Mouse (Mus musculus): ENCODE measurements around the gene 3830406C13Rik. TPM values are rescaled to one million over a fixed set of nuclear protein-coding genes. Genes with fewer than 3 reads are reported as not detected.

The 3830406C13Rik gene
- polyA plus RNA-seq, 1 experiment = 8.7 TPM

DNA sequence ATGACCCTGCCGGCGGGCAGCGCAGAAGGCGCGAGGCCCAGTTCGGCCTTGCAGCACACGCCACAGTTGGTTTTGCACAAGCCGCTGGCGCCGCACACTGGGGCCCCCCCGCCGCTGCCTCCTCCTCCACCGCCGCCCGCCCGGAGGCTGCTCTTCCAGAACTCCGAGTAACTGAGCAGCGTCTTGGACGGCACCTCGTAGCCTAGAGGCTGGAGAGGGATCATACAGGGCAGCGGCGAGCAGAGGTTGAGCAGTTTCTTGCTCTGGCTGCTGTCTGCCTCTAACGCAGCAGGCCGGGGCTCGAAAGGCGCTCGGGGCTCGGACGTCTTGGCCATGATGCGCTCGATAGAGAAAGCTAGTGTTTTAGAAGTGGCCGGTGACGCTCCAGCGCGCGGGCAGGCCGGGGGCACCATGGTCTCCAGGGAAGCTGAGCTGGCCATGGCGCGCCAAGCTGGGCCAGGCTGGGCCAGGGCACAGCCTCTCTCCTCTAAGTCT lies 60.8 kb downstream of the 3830406C13Rik start:
- Histone ChIP-seq H3ac (ENCODE audit: control insufficient read depth, insufficient read length) (no peak overlapping the region), H3K4me3 (no peak overlapping the region), H3K36me3 (ENCODE audit: control insufficient read depth, insufficient read depth) (no peaks in the 10 kb centered on the region), H3K4me2 (ENCODE audit: low read depth) (no peak overlapping the region), H3K27me3 (ENCODE audit: control insufficient read depth, insufficient read depth, insufficient read length) (peaks cover 60% of the 10 kb centered on the region), H3K79me2 (ENCODE audit: control insufficient read depth, insufficient read depth) (no peaks in the 10 kb centered on the region)
- no peak for TF ChIP-seq REST (IDR thresholded peaks at IDR 0.05; ENCODE audit: insufficient read depth, insufficient read length)
- TF ChIP-seq POLR2AphosphoS2 (IDR thresholded peaks at IDR 0.05; ENCODE audit: insufficient read length, low read depth) = no peak
- no peak for TF ChIP-seq MAX (IDR thresholded peaks at IDR 0.05; ENCODE audit: low read depth)
- TF ChIP-seq TCF12 (IDR thresholded peaks at IDR 0.05; ENCODE audit: insufficient read depth, poor library complexity, severe bottlenecking) = no peak
- TF ChIP-seq CEBPB (IDR thresholded peaks at IDR 0.05; ENCODE audit: insufficient read depth, poor library complexity, severe bottlenecking) = no peak
- no peak for TF ChIP-seq USF1 (IDR thresholded peaks at IDR 0.05; ENCODE audit: low read depth)
- TF ChIP-seq TCF3 (IDR thresholded peaks at IDR 0.05; ENCODE audit: insufficient read length, low read depth) = no peak
- no peak for TF ChIP-seq SRF (IDR thresholded peaks at IDR 0.05; ENCODE audit: control insufficient read depth, insufficient read length, low read depth)
- no peak for TF ChIP-seq POLR2A (IDR thresholded peaks at IDR 0.05; ENCODE audit: insufficient read length, low read depth)
- TF ChIP-seq E2F4 (IDR thresholded peaks at IDR 0.05; ENCODE audit: insufficient read depth) = no peak
- TF ChIP-seq MYOD1 (IDR thresholded peaks at IDR 0.05; ENCODE audit: control insufficient read depth in 1 of 3, insufficient read length in 2 of 3, low read depth in 2 of 3) = no peak
- TF ChIP-seq MYOG (IDR thresholded peaks at IDR 0.05; ENCODE audit: control insufficient read depth in 1 of 3, insufficient read depth in 1 of 3, insufficient read length in 2 of 3, low read depth in 2 of 3) = no peak

DNA sequence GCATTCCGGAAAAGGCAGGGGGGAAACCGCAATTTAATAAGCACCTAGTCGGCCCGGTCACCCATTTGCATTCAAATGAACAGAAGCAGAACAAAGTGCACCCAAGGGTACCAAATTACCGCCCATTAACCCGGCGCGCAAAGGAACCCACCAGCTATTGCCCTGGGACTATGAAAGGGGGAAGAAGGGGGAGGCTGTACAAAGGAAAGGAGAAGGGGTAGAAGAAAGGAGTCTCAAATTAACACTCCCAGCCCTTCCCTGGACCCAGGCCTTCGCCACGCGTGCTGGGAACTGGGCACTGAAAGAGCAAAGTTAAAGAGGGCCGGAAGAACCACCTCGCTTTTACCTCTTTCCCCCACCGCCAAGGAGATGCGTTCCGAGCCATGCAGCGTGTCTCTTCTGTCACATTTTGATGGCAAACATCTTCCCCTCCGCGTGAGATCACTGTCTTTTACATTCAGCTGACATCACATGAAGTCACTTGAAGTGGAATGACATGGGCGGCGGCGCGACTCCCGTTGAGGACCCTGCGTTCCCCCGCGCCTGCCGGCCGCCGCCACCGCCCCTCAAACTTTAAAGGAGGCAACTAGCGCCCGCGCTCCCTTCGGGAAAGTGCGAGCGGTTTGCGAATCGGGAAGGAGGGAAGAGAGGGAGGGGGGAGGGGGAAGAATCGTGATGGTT lies 61.4 kb downstream of the 3830406C13Rik start:
- no peak overlapping the region for H3ac ChIP-seq (ENCODE audit: control insufficient read depth, insufficient read length)
- no peaks in the 10 kb centered on the region for H3K79me2 ChIP-seq (ENCODE audit: control insufficient read depth, insufficient read depth)
- H3K4me2 ChIP-seq (ENCODE audit: low read depth) = no peak overlapping the region
- TF ChIP-seq POLR2AphosphoS2 (IDR thresholded peaks at IDR 0.05; ENCODE audit: insufficient read length, low read depth) = no peak
- TF ChIP-seq MAX (IDR thresholded peaks at IDR 0.05; ENCODE audit: low read depth) = no peak
- TF ChIP-seq E2F4 (IDR thresholded peaks at IDR 0.05; ENCODE audit: insufficient read depth) = no peak
- no peak for TF ChIP-seq CEBPB (IDR thresholded peaks at IDR 0.05; ENCODE audit: insufficient read depth, poor library complexity, severe bottlenecking)
- TF ChIP-seq TCF12 (IDR thresholded peaks at IDR 0.05; ENCODE audit: insufficient read depth, poor library complexity, severe bottlenecking) = no peak
- TF ChIP-seq MYOG (IDR thresholded peaks at IDR 0.05; ENCODE audit: control insufficient read depth in 1 of 3, insufficient read depth in 1 of 3, insufficient read length in 2 of 3, low read depth in 2 of 3) = no peak
- TF ChIP-seq USF1 (IDR thresholded peaks at IDR 0.05; ENCODE audit: low read depth) = no peak
- no peak for TF ChIP-seq SRF (IDR thresholded peaks at IDR 0.05; ENCODE audit: control insufficient read depth, insufficient read length, low read depth)
- TF ChIP-seq MYOD1 (IDR thresholded peaks at IDR 0.05; ENCODE audit: control insufficient read depth in 1 of 3, insufficient read length in 2 of 3, low read depth in 2 of 3) = no peak
- no peak for TF ChIP-seq POLR2A (IDR thresholded peaks at IDR 0.05; ENCODE audit: insufficient read length, low read depth)
- no peak for TF ChIP-seq REST (IDR thresholded peaks at IDR 0.05; ENCODE audit: insufficient read depth, insufficient read length)
- no peak for TF ChIP-seq TCF3 (IDR thresholded peaks at IDR 0.05; ENCODE audit: insufficient read length, low read depth)
- peaks cover 63% of the 10 kb centered on the region for H3K27me3 ChIP-seq (ENCODE audit: control insufficient read depth, insufficient read depth, insufficient read length)
- H3K36me3 ChIP-seq (ENCODE audit: control insufficient read depth, insufficient read depth) = no peaks in the 10 kb centered on the region
- H3K4me3 ChIP-seq = no peak overlapping the region

DNA sequence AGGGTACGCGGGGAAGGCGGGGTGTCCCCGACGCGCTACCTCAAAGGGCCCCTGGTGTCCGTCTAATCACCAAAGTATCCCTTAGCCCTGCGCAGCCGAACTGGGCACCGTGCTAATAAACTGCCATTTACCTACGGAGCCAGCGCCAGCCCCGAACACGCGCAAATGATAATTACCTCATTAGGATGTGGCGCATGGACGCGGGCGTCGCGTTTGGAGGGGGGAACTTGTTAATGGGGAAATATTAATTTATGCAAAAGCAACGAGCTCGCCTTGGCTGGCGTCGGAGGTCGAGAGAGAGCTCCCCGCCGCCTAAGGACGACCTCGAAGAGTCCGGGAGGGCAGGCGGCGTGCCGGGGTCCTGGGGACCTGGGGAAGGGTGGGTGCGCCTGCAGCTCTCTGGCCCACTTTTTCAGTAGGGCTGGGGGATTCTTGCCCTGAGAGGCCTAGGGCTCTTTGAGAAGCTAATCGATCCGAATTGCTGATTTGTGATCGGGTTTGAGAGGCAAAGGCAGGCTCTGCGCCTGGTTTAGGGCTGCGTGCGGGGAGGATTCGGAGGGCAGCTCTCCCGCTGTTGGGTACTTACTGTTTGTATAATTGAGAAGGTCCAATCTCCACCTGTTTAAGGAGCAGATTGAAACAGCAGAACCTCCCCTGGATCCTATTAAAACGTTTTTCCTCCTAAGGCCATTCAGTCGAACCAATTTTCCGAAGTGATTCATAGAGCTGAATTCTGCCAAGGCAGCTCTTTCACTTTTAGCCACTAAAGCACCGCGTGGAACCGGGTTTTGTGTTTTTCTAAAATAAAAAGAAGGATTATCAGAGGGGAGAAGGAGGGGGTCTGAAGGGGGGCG lies 62.3 kb downstream of the 3830406C13Rik start:
- Histone ChIP-seq H3K4me2 (ENCODE audit: low read depth) (no peak overlapping the region), H3ac (ENCODE audit: control insufficient read depth, insufficient read length) (no peak overlapping the region), H3K4me3 (no peak overlapping the region), H3K79me2 (ENCODE audit: control insufficient read depth, insufficient read depth) (no peaks in the 10 kb centered on the region), H3K36me3 (ENCODE audit: control insufficient read depth, insufficient read depth) (no peaks in the 10 kb centered on the region), H3K27me3 (ENCODE audit: control insufficient read depth, insufficient read depth, insufficient read length) (peaks cover 64% of the 10 kb centered on the region)
- no peak for TF ChIP-seq TCF12 (IDR thresholded peaks at IDR 0.05; ENCODE audit: insufficient read depth, poor library complexity, severe bottlenecking)
- no peak for TF ChIP-seq REST (IDR thresholded peaks at IDR 0.05; ENCODE audit: insufficient read depth, insufficient read length)
- TF ChIP-seq MAX (IDR thresholded peaks at IDR 0.05; ENCODE audit: low read depth) = no peak
- TF ChIP-seq MYOD1 (IDR thresholded peaks at IDR 0.05; ENCODE audit: control insufficient read depth in 1 of 3, insufficient read length in 2 of 3, low read depth in 2 of 3) = no peak
- TF ChIP-seq TCF3 (IDR thresholded peaks at IDR 0.05; ENCODE audit: insufficient read length, low read depth) = no peak
- no peak for TF ChIP-seq E2F4 (IDR thresholded peaks at IDR 0.05; ENCODE audit: insufficient read depth)
- no peak for TF ChIP-seq MYOG (IDR thresholded peaks at IDR 0.05; ENCODE audit: control insufficient read depth in 1 of 3, insufficient read depth in 1 of 3, insufficient read length in 2 of 3, low read depth in 2 of 3)

GRCm38 (mm10) chr14:12346865-12347600 lies 63.1 kb downstream of the 3830406C13Rik start:
- no peaks in the 10 kb centered on the region for H3K79me2 ChIP-seq (ENCODE audit: control insufficient read depth, insufficient read depth)
- TF ChIP-seq USF1 (IDR thresholded peaks at IDR 0.05; ENCODE audit: low read depth) = no peak
- TF ChIP-seq TCF12 (IDR thresholded peaks at IDR 0.05; ENCODE audit: insufficient read depth, poor library complexity, severe bottlenecking) = no peak
- TF ChIP-seq MYOG (IDR thresholded peaks at IDR 0.05; ENCODE audit: control insufficient read depth in 1 of 3, insufficient read depth in 1 of 3, insufficient read length in 2 of 3, low read depth in 2 of 3) = no peak
- no peak for TF ChIP-seq MYOD1 (IDR thresholded peaks at IDR 0.05; ENCODE audit: control insufficient read depth in 1 of 3, insufficient read length in 2 of 3, low read depth in 2 of 3)
- TF ChIP-seq POLR2A (IDR thresholded peaks at IDR 0.05; ENCODE audit: insufficient read length, low read depth) = no peak
- TF ChIP-seq MAX (IDR thresholded peaks at IDR 0.05; ENCODE audit: low read depth) = no peak
- no peak for TF ChIP-seq SRF (IDR thresholded peaks at IDR 0.05; ENCODE audit: control insufficient read depth, insufficient read length, low read depth)
- no peak for TF ChIP-seq TCF3 (IDR thresholded peaks at IDR 0.05; ENCODE audit: insufficient read length, low read depth)
- TF ChIP-seq E2F4 (IDR thresholded peaks at IDR 0.05; ENCODE audit: insufficient read depth) = no peak
- TF ChIP-seq REST (IDR thresholded peaks at IDR 0.05; ENCODE audit: insufficient read depth, insufficient read length) = no peak
- no peak for TF ChIP-seq CEBPB (IDR thresholded peaks at IDR 0.05; ENCODE audit: insufficient read depth, poor library complexity, severe bottlenecking)
- no peak for TF ChIP-seq POLR2AphosphoS2 (IDR thresholded peaks at IDR 0.05; ENCODE audit: insufficient read length, low read depth)
- H3K4me2 ChIP-seq (ENCODE audit: low read depth) = no peak overlapping the region
- H3ac ChIP-seq (ENCODE audit: control insufficient read depth, insufficient read length) = no peak overlapping the region
- no peak overlapping the region for H3K4me3 ChIP-seq
- H3K27me3 ChIP-seq (ENCODE audit: control insufficient read depth, insufficient read depth, insufficient read length) = peaks cover 63% of the 10 kb centered on the region
- H3K36me3 ChIP-seq (ENCODE audit: control insufficient read depth, insufficient read depth) = no peaks in the 10 kb centered on the region
